Mouse (Mus musculus): ENCODE results near the gene Fcho1. TPM values are rescaled to one million over a fixed set of nuclear protein-coding genes. Genes with fewer than 3 reads are reported as not detected.
"Not testable (repeated sequence)": the region's sequence is repeated elsewhere in the genome, so short reads cannot be mapped to it uniquely, and the experiment has no call there.

Fcho1 gene
- polyA plus RNA-seq (2015; fragmentation: Nextera tagmentation; extraction: Ambion mirVana), result 1.4 and 1.8 TPM in 2 replicates

DNA sequence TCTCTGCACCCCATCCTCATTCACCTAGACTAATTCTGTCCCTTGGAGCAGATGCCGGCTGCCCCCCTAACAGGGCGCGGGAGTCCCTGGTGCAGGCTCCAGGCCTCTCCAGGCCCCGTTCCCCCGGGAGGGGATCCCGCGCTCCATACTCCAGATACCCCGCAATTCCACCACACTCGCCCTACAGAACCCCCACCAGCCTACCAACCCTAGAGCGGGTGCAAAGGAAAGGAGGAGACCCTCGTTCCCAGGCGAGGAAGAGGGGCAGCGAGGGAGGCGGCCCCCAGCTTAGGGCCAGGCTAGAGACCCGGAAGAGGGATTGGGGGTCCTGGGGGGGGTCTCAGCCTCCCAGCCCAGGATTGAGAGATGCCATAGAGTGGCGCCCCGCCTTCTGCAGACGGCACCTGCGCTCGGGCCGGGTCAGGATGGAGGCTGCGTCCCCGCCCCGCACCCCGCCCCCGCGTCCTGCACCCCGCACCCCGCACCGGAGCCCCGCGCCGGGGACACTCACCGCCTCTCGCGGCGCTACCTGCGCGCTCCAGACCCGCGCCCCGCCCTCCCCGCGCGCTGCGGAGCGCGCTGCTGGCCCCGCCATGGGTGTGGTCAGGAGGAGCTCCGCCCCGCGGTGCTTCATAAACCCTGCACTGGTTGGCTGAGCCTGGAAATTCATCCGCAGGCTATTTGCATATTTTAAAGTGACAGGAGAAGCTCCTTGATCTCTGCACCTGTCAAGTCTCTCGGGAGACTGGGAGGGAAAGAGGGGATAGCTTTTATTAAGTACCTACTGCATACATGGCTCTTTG lies at the start of gene Fcho1:
TSS of gene Fcho1 (minus strand) at position 595 of the 803 bp plus-strand sequence.
- no peaks in the 10 kb centered on the region for H3K27me3 ChIP-seq (replicated peaks; ENCODE audit: insufficient read depth, low read length)
- ATAC-seq, result peak; percentile 93
- no peak for TF ChIP-seq CTCF (IDR thresholded peaks at IDR 0.05)
- no peak for TF ChIP-seq EP300 (IDR thresholded peaks at IDR 0.05)
- H3K9ac ChIP-seq (replicated peaks; ENCODE audit: low read depth), result no peak within 1 kb of the TSS
- WGBS, result 4% methylated on average over 37 of the region's 54 CpGs
- no peaks in the 10 kb centered on the region for H3K36me3 ChIP-seq (ENCODE audit: insufficient read depth, low read length)
- H3K4me2 ChIP-seq (replicated peaks; ENCODE audit: low read depth, low read length), result peak within 1 kb of the TSS; percentile 69
- no peaks in the 10 kb centered on the region for H3K9me3 ChIP-seq (ENCODE audit: low read length)
- 0 out of 2 replicates have a peak, but pooled peaks cover 4% of the 10 kb centered on the region for H3K4me1 ChIP-seq (ENCODE audit: insufficient read depth, low read depth, low read length)
- H3K27ac ChIP-seq (ENCODE audit: low read length), result no peak within 1 kb of the TSS
- peak within 1 kb of the TSS; percentile 44 for H3K4me3 ChIP-seq (ENCODE audit: low read depth, low read length)
- peak; percentile 90 for DNase-seq (ENCODE audit: low spot score)

DNA sequence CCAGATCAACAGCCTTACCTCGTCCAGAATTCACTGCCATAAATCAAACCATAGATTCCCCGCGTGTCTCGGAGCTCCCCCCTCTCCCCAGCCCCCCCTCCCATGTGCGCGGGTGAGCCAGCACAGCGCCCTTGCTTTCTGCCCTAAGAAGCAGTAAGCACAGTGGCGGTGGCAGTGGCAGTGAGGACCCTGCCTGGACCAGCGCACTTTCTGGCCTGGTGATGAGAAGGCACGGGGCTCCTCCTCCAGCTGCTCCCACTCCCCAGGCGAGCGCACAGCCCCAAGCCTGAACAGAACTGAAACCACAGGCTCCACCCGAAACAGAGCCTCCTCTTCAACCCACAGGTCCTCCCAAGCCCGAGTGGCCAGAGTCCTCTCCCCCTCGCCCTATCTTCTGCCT lies 45.8 kb upstream of the Fcho1 start:
- 87% methylated on average over 14 of the region's 15 CpGs for WGBS
- H3K4me3 ChIP-seq (ENCODE audit: low read depth, low read length), result no peak overlapping the region
- no peaks in the 10 kb centered on the region for H3K27me3 ChIP-seq (replicated peaks; ENCODE audit: insufficient read depth, low read length)
- DNase-seq (ENCODE audit: low spot score) (no peak), ATAC-seq (no peak)
- H3K27ac ChIP-seq (ENCODE audit: low read length), result no peak overlapping the region
- no peak overlapping the region for H3K4me2 ChIP-seq (replicated peaks; ENCODE audit: low read depth, low read length)
- H3K36me3 ChIP-seq (ENCODE audit: insufficient read depth, low read length), result no peaks in the 10 kb centered on the region
- H3K9me3 ChIP-seq (ENCODE audit: low read length), result peaks cover 4% of the 10 kb centered on the region; the same call in 1 of the 2 replicates
- H3K9ac ChIP-seq (replicated peaks; ENCODE audit: low read depth), result no peak overlapping the region
- H3K4me1 ChIP-seq (ENCODE audit: insufficient read depth, low read depth, low read length), result no peaks in the 10 kb centered on the region
- TF ChIP-seq EP300 (IDR thresholded peaks at IDR 0.05) (no peak), CTCF (IDR thresholded peaks at IDR 0.05) (no peak)

DNA sequence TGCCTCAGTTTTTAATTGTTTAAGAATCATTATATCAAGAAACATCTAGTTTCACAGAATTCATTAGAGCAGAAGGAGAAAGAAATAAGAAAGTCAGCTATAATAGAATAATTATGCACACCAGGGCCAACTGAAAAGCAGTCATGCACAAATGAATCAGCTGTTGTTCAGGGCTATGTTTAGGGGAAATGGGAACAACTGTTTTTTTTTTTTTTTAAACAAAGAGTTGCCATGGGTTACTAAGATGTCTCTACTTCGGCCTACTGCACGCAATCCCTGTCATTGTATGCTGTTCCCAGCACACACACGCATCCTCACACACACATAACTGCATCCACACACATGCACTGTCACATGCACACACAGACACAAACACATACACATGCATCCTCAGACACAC lies 33.3 kb upstream of the Fcho1 start:
- WGBS, result 86% methylated on average over 3 of the region's 3 CpGs
- Histone ChIP-seq H3K4me3 (ENCODE audit: low read depth, low read length) (no peak overlapping the region), H3K4me2 (replicated peaks; ENCODE audit: low read depth, low read length) (no peak overlapping the region), H3K9me3 (ENCODE audit: low read length) (no peaks in the 10 kb centered on the region), H3K36me3 (ENCODE audit: insufficient read depth, low read length) (no peaks in the 10 kb centered on the region), H3K4me1 (ENCODE audit: insufficient read depth, low read depth, low read length) (no peaks in the 10 kb centered on the region), H3K27me3 (replicated peaks; ENCODE audit: insufficient read depth, low read length) (no peaks in the 10 kb centered on the region), H3K27ac (ENCODE audit: low read length) (no peak overlapping the region), H3K9ac (replicated peaks; ENCODE audit: low read depth) (no peak overlapping the region)
- no peak for DNase-seq (ENCODE audit: low spot score)
- ATAC-seq, result no peak
- TF ChIP-seq CTCF (IDR thresholded peaks at IDR 0.05) (no peak), EP300 (IDR thresholded peaks at IDR 0.05) (no peak)

DNA sequence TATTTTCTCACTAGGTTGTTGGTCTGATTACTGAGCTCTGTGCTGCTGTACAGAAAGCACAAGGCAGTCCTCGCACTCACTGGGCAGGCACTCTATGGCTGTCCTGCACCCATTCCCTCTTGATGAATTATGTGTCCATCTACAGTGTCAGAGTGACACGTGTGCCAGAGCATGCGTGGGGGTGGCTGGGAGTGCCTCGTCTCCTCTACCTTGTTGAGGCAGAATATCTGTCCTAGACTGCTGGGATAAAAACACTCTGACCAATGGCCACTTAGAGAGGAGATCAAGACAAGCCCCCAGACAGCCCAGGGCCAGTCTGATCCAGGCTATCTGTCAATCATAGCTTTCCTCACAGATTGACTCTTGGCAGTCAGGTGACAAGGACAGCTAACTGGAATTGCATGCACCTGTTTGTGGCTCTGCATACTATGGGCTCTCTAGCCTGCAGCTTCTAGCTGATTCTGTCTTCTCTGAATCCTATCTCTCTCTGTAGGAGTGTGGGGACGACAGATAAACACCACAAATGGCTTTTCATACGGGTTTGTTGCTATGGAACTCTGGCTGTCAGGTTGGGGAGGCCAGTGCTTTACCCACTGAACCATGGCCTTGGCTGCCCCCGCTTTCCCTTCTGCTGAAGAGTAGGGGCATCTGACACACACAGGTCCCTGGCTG lies 27.5 kb upstream of the Fcho1 start:
- not testable (repeated sequence) for H3K9ac ChIP-seq (replicated peaks; ENCODE audit: low read depth); H3K4me1 ChIP-seq (ENCODE audit: insufficient read depth, low read depth, low read length); H3K4me3 ChIP-seq (ENCODE audit: low read depth, low read length); H3K36me3 ChIP-seq (ENCODE audit: insufficient read depth, low read length); H3K27me3 ChIP-seq (replicated peaks; ENCODE audit: insufficient read depth, low read length); H3K9me3 ChIP-seq (ENCODE audit: low read length); DNase-seq (ENCODE audit: low spot score); ATAC-seq; H3K27ac ChIP-seq (ENCODE audit: low read length); H3K4me2 ChIP-seq (replicated peaks; ENCODE audit: low read depth, low read length)
- 52% methylated on average over 7 of the region's 7 CpGs for WGBS

DNA sequence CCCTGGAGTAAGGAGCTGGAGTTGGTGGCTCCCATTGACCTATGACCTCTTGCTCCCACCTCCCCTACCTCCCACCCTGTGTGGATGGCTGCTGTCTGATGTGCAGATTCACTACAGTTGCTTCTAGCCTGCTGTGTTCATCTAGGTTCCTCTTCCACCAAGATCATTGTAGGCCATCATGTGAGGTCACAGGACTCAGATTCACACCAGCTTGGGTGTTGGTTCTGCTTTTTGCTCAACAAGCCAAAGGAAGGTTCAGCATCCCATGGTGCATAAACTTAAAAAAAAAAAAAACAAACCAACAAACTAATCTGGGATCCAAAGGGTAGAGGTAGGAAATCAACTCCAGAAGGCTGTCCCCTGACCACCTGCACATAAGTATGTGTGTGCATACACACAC lies 26.7 kb upstream of the Fcho1 start:
- H3K36me3 ChIP-seq (ENCODE audit: insufficient read depth, low read length); H3K9me3 ChIP-seq (ENCODE audit: low read length); H3K4me1 ChIP-seq (ENCODE audit: insufficient read depth, low read depth, low read length); ATAC-seq; H3K27ac ChIP-seq (ENCODE audit: low read length); H3K4me3 ChIP-seq (ENCODE audit: low read depth, low read length); H3K9ac ChIP-seq (replicated peaks; ENCODE audit: low read depth); H3K27me3 ChIP-seq (replicated peaks; ENCODE audit: insufficient read depth, low read length); DNase-seq (ENCODE audit: low spot score); H3K4me2 ChIP-seq (replicated peaks; ENCODE audit: low read depth, low read length): not testable (repeated sequence)

DNA sequence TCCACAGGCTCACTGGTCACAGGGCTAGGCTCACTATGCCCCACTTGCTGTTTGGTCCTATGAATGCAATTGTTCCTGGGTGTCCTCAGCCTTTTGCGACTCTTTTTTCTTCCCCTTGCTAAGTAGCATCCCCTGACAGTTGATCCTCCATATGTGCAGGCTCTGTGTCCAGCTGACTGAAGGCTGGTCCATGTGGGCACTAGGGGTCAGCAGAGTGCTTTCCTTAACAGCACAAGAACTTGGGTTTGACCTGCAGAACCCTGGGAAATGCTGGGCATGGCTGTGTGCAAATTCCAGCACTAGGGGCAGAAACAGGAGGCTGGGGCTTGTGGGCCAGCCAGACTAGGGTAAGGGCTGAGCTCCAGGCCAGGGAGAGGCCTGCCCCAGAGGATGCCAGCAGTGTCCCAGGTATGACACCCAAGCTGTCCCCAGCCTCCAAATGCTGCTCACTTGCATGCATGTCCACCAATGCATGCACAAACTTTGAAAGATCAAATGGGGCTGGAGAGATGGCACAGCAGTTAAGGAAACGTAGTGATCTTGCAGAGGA lies 25.9 kb upstream of the Fcho1 start:
- ATAC-seq; H3K4me3 ChIP-seq (ENCODE audit: low read depth, low read length); H3K9me3 ChIP-seq (ENCODE audit: low read length); H3K9ac ChIP-seq (replicated peaks; ENCODE audit: low read depth); H3K27ac ChIP-seq (ENCODE audit: low read length); H3K27me3 ChIP-seq (replicated peaks; ENCODE audit: insufficient read depth, low read length); H3K4me2 ChIP-seq (replicated peaks; ENCODE audit: low read depth, low read length); H3K36me3 ChIP-seq (ENCODE audit: insufficient read depth, low read length); H3K4me1 ChIP-seq (ENCODE audit: insufficient read depth, low read depth, low read length): not testable (repeated sequence)
- peak; percentile 24 for DNase-seq (ENCODE audit: low spot score)
- 50% methylated on average over 2 of the region's 2 CpGs for WGBS
- peak; percentile 68 for TF ChIP-seq CTCF (IDR thresholded peaks at IDR 0.05)
